Mouse (Mus musculus): Measurements from ENCODE around the gene Zfp108.
"Not testable (repeated sequence)": the region's sequence is repeated elsewhere in the genome, so short reads cannot be mapped to it uniquely, and the experiment has no call there.

Zfp108 gene

GRCm38 (mm10) chr7:24254633-24255474, at the start of gene Zfp108:
Gene Zfp108, plus strand, starts transcription at chr7:24254794.
- peak in 1 of 2 experiments; percentile 19 for DNase-seq (ENCODE audit: low read depth in 1 of 2, low spot score in 2 of 2)

GRCm38 (mm10) chr7:24207488-24208261, 46.9 kb upstream of the Zfp108 start:
- peak; percentile 15 to 26 for DNase-seq (ENCODE audit: low read depth in 1 of 2, low spot score in 2 of 2)

GRCm38 (mm10) chr7:24208282-24208886, 46.2 kb upstream of the Zfp108 start:
- DNase-seq (ENCODE audit: low read depth in 1 of 2, low spot score in 2 of 2), result no peak

GRCm38 (mm10) chr7:24210296-24210695, 44.3 kb upstream of the Zfp108 start:
- DNase-seq (ENCODE audit: low read depth in 1 of 2, low spot score in 2 of 2), result no peak

- DNase-seq (ENCODE audit: low read depth in 1 of 2, low spot score in 2 of 2), result no peak
Measured at GRCm38 (mm10) chr7:24211343-24211742, 43.3 kb upstream of the Zfp108 start, which contains the start of gene Zfp111. Gene Zfp111, minus strand, starts transcription at chr7:24211443.

GRCm38 (mm10) chr7:24237040-24237791, 17.4 kb upstream of the Zfp108 start, which contains the start of gene Zfp109:
Gene Zfp109, minus strand, starts transcription at chr7:24237560.
- peak in 1 of 2 experiments; percentile 7 for DNase-seq (ENCODE audit: low read depth in 1 of 2, low spot score in 2 of 2)

GRCm38 (mm10) chr7:24253779-24254615, 597 bp upstream of the Zfp108 start:
- DNase-seq (ENCODE audit: low read depth in 1 of 2, low spot score in 2 of 2), result no peak

GRCm38 (mm10) chr7:24259306-24259999, 4.9 kb downstream of the Zfp108 start:
- no peak for DNase-seq (ENCODE audit: low read depth in 1 of 2, low spot score in 2 of 2)

- no peak for DNase-seq (ENCODE audit: low read depth in 1 of 2, low spot score in 2 of 2)
Measured at GRCm38 (mm10) chr7:24260000-24260312, 5.4 kb downstream of the Zfp108 start.

GRCm38 (mm10) chr7:24268176-24269155, 13.9 kb downstream of the Zfp108 start:
- no peak for DNase-seq (ENCODE audit: low read depth in 1 of 2, low spot score in 2 of 2)

GRCm38 (mm10) chr7:24269256-24269655, 14.7 kb downstream of the Zfp108 start:
- no peak for DNase-seq (ENCODE audit: low read depth in 1 of 2, low spot score in 2 of 2)

- DNase-seq (ENCODE audit: low read depth in 1 of 2, low spot score in 2 of 2), result no peak
Measured at GRCm38 (mm10) chr7:24269667-24270287, 15.2 kb downstream of the Zfp108 start.

GRCm38 (mm10) chr7:24270288-24270672, 15.7 kb downstream of the Zfp108 start, which contains the start of gene Zfp93:
Gene Zfp93, plus strand, starts transcription at chr7:24270420.
- no peak for DNase-seq (ENCODE audit: low read depth in 1 of 2, low spot score in 2 of 2)

- no peak for DNase-seq (ENCODE audit: low read depth in 1 of 2, low spot score in 2 of 2)
Measured at GRCm38 (mm10) chr7:24271191-24271590, 16.6 kb downstream of the Zfp108 start.

GRCm38 (mm10) chr7:24274456-24274855, 19.9 kb downstream of the Zfp108 start:
- no peak for DNase-seq (ENCODE audit: low read depth in 1 of 2, low spot score in 2 of 2)

- not testable (repeated sequence) for DNase-seq (ENCODE audit: low read depth in 1 of 2, low spot score in 2 of 2)
Measured at GRCm38 (mm10) chr7:24278771-24279170, 24.2 kb downstream of the Zfp108 start.

- no peak for DNase-seq (ENCODE audit: low read depth in 1 of 2, low spot score in 2 of 2)
Measured at GRCm38 (mm10) chr7:24280031-24280857, 25.6 kb downstream of the Zfp108 start.
